Comparison of ENCODE assay signal across 9 mouse cellular contexts in genomic region chr7:62406573-62407050, GRCm38 (mm10). TPM values are rescaled to one million over a fixed set of nuclear protein-coding genes. Genes with fewer than 3 reads are reported as not detected.
DNase-seq lines count a peak whose midpoint lies in the region; ATAC-seq and TF ChIP-seq lines count a peak whose summit lies in the region.
"Had no signal": no experiment of that assay in that cellular context is flagged by ENCODE, and none has a peak within 500 bp of the region (broad histone marks: within the 10 kb centered on the region; RNA-seq: fewer than 3 reads in every experiment).

No protein-coding gene starts in this region.

- H3K4me3 ChIP-seq in layer of hippocampus, adult 2 months, result peak overlapping the region; percentile 53
- H3K4me3 ChIP-seq in hindbrain, embryonic 13.5 days, result peak overlapping the region; percentile 37
- H3K4me3 ChIP-seq in neural tube, embryonic 13.5 days, result peak overlapping the region; percentile 28

- H3K27ac ChIP-seq in layer of hippocampus, adult 2 months, result no peak overlapping the region
- H3K27ac ChIP-seq in hindbrain, embryonic 13.5 days, result no peak overlapping the region
- no peak overlapping the region for H3K27ac ChIP-seq in neural tube, embryonic 13.5 days (replicated peaks)

- WGBS in hindbrain, embryonic 13.5 days, result 40% methylated on average over 19 of the region's 19 CpGs
- WGBS in neural tube, embryonic 13.5 days, result 39% methylated on average over 19 of the region's 19 CpGs

- peak; percentile 52; the same call in 1 of the 2 replicates for ATAC-seq in hindbrain, embryonic 13.5 days (ENCODE audit: low FRiP score)
- peak; percentile 56; the same call in 1 of the 2 replicates for ATAC-seq in neural tube, embryonic 13.5 days (ENCODE audit: low read depth)

- 0 out of 2 replicates have a peak, but pooled peaks cover 9% of the 10 kb centered on the region for H3K4me1 ChIP-seq in hindbrain, embryonic 13.5 days (replicated peaks)
- H3K4me1 ChIP-seq in neural tube, embryonic 13.5 days (replicated peaks), result no peaks in the 10 kb centered on the region; the same call in 1 of the 2 replicates

- H3K9ac ChIP-seq in hindbrain, embryonic 13.5 days, result peak overlapping the region; percentile 51
- H3K9ac ChIP-seq in neural tube, embryonic 13.5 days, result peak overlapping the region; percentile 48; the same call in 1 of the 2 replicates

- no peak for TF ChIP-seq CTCF in layer of hippocampus, adult 2 months (conservative IDR thresholded peaks at IDR 0.05)

- peak overlapping the region; percentile 57 for H3K4me2 ChIP-seq in hindbrain, embryonic 13.5 days
- H3K4me2 ChIP-seq in neural tube, embryonic 13.5 days, result peak overlapping the region; percentile 52

- peaks cover 5% of the 10 kb centered on the region; the same call in 1 of the 2 replicates for H3K9me3 ChIP-seq in hindbrain, embryonic 13.5 days
- no peaks in the 10 kb centered on the region; the same call in 1 of the 2 replicates for H3K9me3 ChIP-seq in neural tube, embryonic 13.5 days

- no peaks in the 10 kb centered on the region for H3K27me3 ChIP-seq in hindbrain, embryonic 13.5 days
- no peaks in the 10 kb centered on the region for H3K27me3 ChIP-seq in neural tube, embryonic 13.5 days

- no peaks in the 10 kb centered on the region for H3K36me3 ChIP-seq in hindbrain, embryonic 13.5 days
- no peaks in the 10 kb centered on the region for H3K36me3 ChIP-seq in neural tube, embryonic 13.5 days

- DNase-seq in layer of hippocampus, adult 2 months (ENCODE audit: low spot score in 2 of 2), result peak; percentile 2 to 17
- no peak for DNase-seq in layer of hippocampus, adult 8-10 months (ENCODE audit: low spot score in 2 of 2)
- peak; percentile 61 for DNase-seq in embryo, embryonic 10.5 days (ENCODE audit: low spot score)
- no peak for DNase-seq in adrenal gland, adult 18-20 months (ENCODE audit: low spot score in 2 of 2)
- DNase-seq in frontal cortex, postnatal 14 days (ENCODE audit: low spot score in 2 of 2), result no peak
- DNase-seq in cerebellum, adult 11-12 months, result no peak

RNA-seq across cellular contexts. Expression of gene Mkrn3, which starts 13.3 kb away (rescaled TPM):
- total RNA-seq in layer of hippocampus, adult 2 months (2021), result under 1 TPM; 0.76 to 0.84 TPM
- under 1 TPM; 0.29 to 0.82 (median 0.74) TPM for total RNA-seq in layer of hippocampus, adult 8-10 months (2022)
- 19.4 and 21.1 TPM in 2 replicates for polyA plus RNA-seq in hindbrain, embryonic 13.5 days (2015; fragmentation: Nextera tagmentation; extraction: Ambion mirVana)
- 14.4 and 16.7 TPM in 2 replicates for polyA plus RNA-seq in neural tube, embryonic 13.5 days (2015; fragmentation: Nextera tagmentation; extraction: Ambion mirVana)
- 1 to 10 TPM; 1.2 to 1.3 TPM for total RNA-seq in adrenal gland, adult 18-20 months (2021)

RNA-seq across cellular contexts. Expression of gene Magel2, which starts 29.8 kb away (rescaled TPM):
- total RNA-seq in layer of hippocampus, adult 2 months (2021), result 1 to 10 TPM; 1.2 to 1.3 TPM
- 1 to 10 TPM; 1.4 to 1.8 (median 1.6) TPM for total RNA-seq in layer of hippocampus, adult 8-10 months (2022)
- polyA plus RNA-seq in hindbrain, embryonic 13.5 days (2015; fragmentation: Nextera tagmentation; extraction: Ambion mirVana), result 16.3 and 19.7 TPM in 2 replicates
- polyA plus RNA-seq in neural tube, embryonic 13.5 days (2015; fragmentation: Nextera tagmentation; extraction: Ambion mirVana), result 9.7 and 9.9 TPM in 2 replicates
- total RNA-seq in adrenal gland, adult 18-20 months (2021), result 1 to 10 TPM in 1 of 2 experiments, under 1 TPM in 1; 0.80 to 1.2 TPM
- polyA plus RNA-seq: large intestine, adult 2 months had no signal

RNA-seq across cellular contexts. Expression of gene Peg12, which starts 57.7 kb away (rescaled TPM):
- total RNA-seq in layer of hippocampus, adult 2 months (2021), result under 1 TPM; 0.27 to 0.67 TPM
- total RNA-seq in layer of hippocampus, adult 8-10 months (2022), result under 1 TPM; 0.27 to 0.75 (median 0.35) TPM
- polyA plus RNA-seq in hindbrain, embryonic 13.5 days (2015; fragmentation: Nextera tagmentation; extraction: Ambion mirVana), result 19.5 and 21.6 TPM in 2 replicates
- polyA plus RNA-seq in neural tube, embryonic 13.5 days (2015; fragmentation: Nextera tagmentation; extraction: Ambion mirVana), result 14.6 and 19.1 TPM in 2 replicates
- total RNA-seq in adrenal gland, adult 18-20 months (2021), result 1 to 10 TPM in 1 of 2 experiments, under 1 TPM in 1; 0.64 to 1.1 TPM

Comparison
In these comparisons a context has a peak if more than half of its experiments do, and no peak if none do; other contexts are left out.
1. DNase-seq: peak in layer of hippocampus, adult 2 months (2 of 2) and embryo, embryonic 10.5 days (single experiment); none in layer of hippocampus, adult 8-10 months (0 of 2), adrenal gland, adult 18-20 months (0 of 2), frontal cortex, postnatal 14 days (0 of 2) and cerebellum, adult 11-12 months (single experiment).
2. Peak in every context shown above with its lines, with median percentiles within 50 percentile points of each other: H3K4me3 ChIP-seq.